18 mouse cellular contexts compared by ENCODE assay signal in the genomic region with DNA sequence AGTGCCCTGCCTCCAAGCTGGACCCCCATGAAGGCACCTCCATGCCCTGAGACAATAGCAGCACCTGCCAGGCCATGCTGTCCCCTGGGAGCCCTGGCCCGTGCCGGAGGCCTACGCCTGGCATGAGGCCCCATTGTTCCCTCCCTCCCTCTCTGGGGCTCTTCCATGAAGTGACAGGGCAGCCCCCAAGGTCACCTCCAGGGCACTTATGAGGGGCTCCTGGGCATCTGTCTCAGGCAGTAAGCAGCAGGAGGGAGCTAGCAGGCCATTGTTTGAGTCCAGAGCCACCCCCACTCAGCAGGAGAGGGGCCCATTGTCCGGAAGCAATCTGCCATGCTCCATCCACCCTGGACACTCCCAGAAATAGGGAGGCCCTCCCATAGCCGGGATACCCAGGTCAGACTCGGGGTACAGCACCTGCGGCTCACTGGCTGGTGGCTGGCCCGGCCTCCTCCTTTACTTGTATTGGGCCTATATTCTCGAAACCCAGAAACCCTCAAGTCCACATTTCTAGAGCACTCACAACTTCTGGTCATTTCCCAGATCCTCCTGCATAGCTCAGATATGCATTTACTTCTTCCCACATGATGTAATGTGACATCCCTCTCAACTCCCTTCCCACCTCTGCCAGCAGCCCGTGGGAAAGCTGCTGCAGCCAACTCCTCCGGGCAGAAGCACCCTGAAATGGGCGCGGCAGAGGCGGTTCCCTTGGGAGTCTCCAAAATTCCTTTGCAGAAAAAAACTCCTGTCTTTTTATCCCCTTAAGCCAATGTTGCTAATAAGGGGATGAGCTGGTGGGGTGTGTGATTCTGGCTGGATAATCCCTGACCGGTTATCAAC. TPM values are rescaled to one million over a fixed set of nuclear protein-coding genes. Genes with fewer than 3 reads are reported as not detected.
DNase-seq lines count a peak whose midpoint lies in the region; ATAC-seq lines count a peak whose summit lies in the region.
"Had no signal": no experiment of that assay in that cellular context is flagged by ENCODE, and none has a peak within 500 bp of the region (broad histone marks: within the 10 kb centered on the region; RNA-seq: fewer than 3 reads in every experiment).

No protein-coding gene starts in this region.

- 29% methylated on average over 15 of the region's 15 CpGs for WGBS in midbrain, embryonic 10.5 days
- 34% methylated on average over 15 of the region's 15 CpGs for WGBS in midbrain, embryonic 15.5 days
- 70% methylated on average over 15 of the region's 15 CpGs for WGBS in limb, embryonic 10.5 days

- H3K27me3 ChIP-seq in midbrain, embryonic 10.5 days (ENCODE audit: low read depth, poor library complexity, severe bottlenecking): peaks cover 31% of the 10 kb centered on the region
- H3K27me3 ChIP-seq in midbrain, embryonic 15.5 days (replicated peaks): no peaks in the 10 kb centered on the region
- 0 out of 2 replicates have a peak, but pooled peaks cover 8% of the 10 kb centered on the region for H3K27me3 ChIP-seq in limb, embryonic 10.5 days (ENCODE audit: low read depth, poor library complexity, severe bottlenecking)
- H3K27me3 ChIP-seq: stomach, embryonic 15.5 days had no signal

- no peak overlapping the region for H3K9ac ChIP-seq in midbrain, embryonic 15.5 days
- H3K9ac ChIP-seq: liver, embryonic 15.5 days; stomach, embryonic 15.5 days had no signal

- ATAC-seq in frontal cortex, adult (ENCODE audit: low TSS enrichment): peak; percentile 69
- no peak for ATAC-seq in midbrain, embryonic 15.5 days (replicated peaks)
- no peak for ATAC-seq in erythroblast, adult 5-6 weeks (replicated peaks; ENCODE audit: low FRiP score, poor library complexity, severe bottlenecking)

- DNase-seq in frontal cortex, adult 2 months (ENCODE audit: extremely low spot score in 1 of 2, low spot score in 1 of 2): no peak
- peak; percentile 41 for DNase-seq in midbrain, embryonic 10.5 days (ENCODE audit: low spot score)
- DNase-seq in R1 (ENCODE audit: low read depth, low spot score): peak; percentile 22
- no peak for DNase-seq in limb, embryonic 10.5 days (ENCODE audit: low spot score)
- DNase-seq in cerebellum, adult 9-10 months: no peak
- DNase-seq: cerebellum, adult 8-10 months; gastrocnemius, postnatal 10 days; kidney, adult 2 months; thymus, postnatal 4 days had no signal

- no peaks in the 10 kb centered on the region for H3K36me3 ChIP-seq in midbrain, embryonic 10.5 days
- no peaks in the 10 kb centered on the region for H3K36me3 ChIP-seq in midbrain, embryonic 15.5 days (replicated peaks)
- H3K36me3 ChIP-seq in limb, embryonic 10.5 days: no peaks in the 10 kb centered on the region
- H3K36me3 ChIP-seq: liver, embryonic 15.5 days; stomach, embryonic 15.5 days had no signal

- no peak overlapping the region for H3K4me2 ChIP-seq in midbrain, embryonic 15.5 days
- H3K4me2 ChIP-seq: liver, embryonic 15.5 days; stomach, embryonic 15.5 days had no signal

- H3K4me1 ChIP-seq in midbrain, embryonic 10.5 days: peaks cover 58% of the 10 kb centered on the region
- peaks cover 18% of the 10 kb centered on the region for H3K4me1 ChIP-seq in midbrain, embryonic 15.5 days
- peaks cover 64% of the 10 kb centered on the region for H3K4me1 ChIP-seq in limb, embryonic 10.5 days
- H3K4me1 ChIP-seq: liver, embryonic 15.5 days had no signal

- no peaks in the 10 kb centered on the region for H3K9me3 ChIP-seq in midbrain, embryonic 10.5 days (replicated peaks)
- H3K9me3 ChIP-seq in midbrain, embryonic 15.5 days: no peaks in the 10 kb centered on the region
- no peaks in the 10 kb centered on the region for H3K9me3 ChIP-seq in limb, embryonic 10.5 days (replicated peaks)
- H3K9me3 ChIP-seq: liver, embryonic 15.5 days; stomach, embryonic 15.5 days had no signal

- H3K4me3 ChIP-seq in midbrain, embryonic 10.5 days: peak overlapping the region; percentile 21; the same call in 1 of the 2 replicates
- H3K4me3 ChIP-seq in midbrain, embryonic 15.5 days: no peak overlapping the region
- no peak overlapping the region for H3K4me3 ChIP-seq in limb, embryonic 10.5 days
- H3K4me3 ChIP-seq: erythroblast, embryonic 14.5 days; layer of hippocampus, adult 2 months; liver, embryonic 15.5 days; stomach, embryonic 15.5 days had no signal

- H3K27ac ChIP-seq in midbrain, embryonic 10.5 days (replicated peaks): peak overlapping the region; percentile 84
- H3K27ac ChIP-seq in midbrain, embryonic 15.5 days: no peak overlapping the region
- peak overlapping the region; percentile 77 for H3K27ac ChIP-seq in limb, embryonic 10.5 days
- H3K27ac ChIP-seq: layer of hippocampus, adult 2 months; liver, embryonic 15.5 days; stomach, embryonic 15.5 days had no signal

RNA-seq across cellular contexts. Expression of gene 1810010D01Rik, which starts 30.9 kb away (rescaled TPM):
- 2.1 and 2.7 TPM in 2 replicates for polyA plus RNA-seq in frontal cortex, adult 2 months (2012; rRNA removed)
- polyA plus RNA-seq in midbrain, embryonic 10.5 days (2016; fragmentation: Nextera tagmentation; extraction: Ambion mirVana): 0.57 TPM in 1 of 2 replicates, not detected in the other
- not detected in 2 replicates for polyA plus RNA-seq in midbrain, embryonic 15.5 days (2015; fragmentation: Nextera tagmentation; extraction: Ambion mirVana)
- 0.33 TPM in 1 of 2 replicates, not detected in the other for polyA plus RNA-seq in limb, embryonic 10.5 days (2016; fragmentation: Nextera tagmentation; extraction: Ambion mirVana)
- not detected in 2 replicates for total RNA-seq in erythroblast, adult 5-6 weeks (2015; ENCODE audit: low replicate concordance)
- total RNA-seq in erythroblast, adult 5-6 weeks (2017; ENCODE audit: low replicate concordance): not detected in 2 replicates
- polyA plus RNA-seq: erythroblast, embryonic 14.5 days; heart, postnatal 0 days; neural tube, embryonic 14.5 days had no signal

Comparison
In these comparisons a context has a peak if more than half of its experiments do, and no peak if none do; other contexts are left out.
1. DNase-seq: peak in midbrain, embryonic 10.5 days (single experiment) and R1 (single experiment); none in frontal cortex, adult 2 months (0 of 2), limb, embryonic 10.5 days (single experiment) and cerebellum, adult 9-10 months (single experiment).